Mouse (Mus musculus) erythroblast, embryonic 14.5 days (primary cell): ENCODE results near the gene Ptprn2. TPM values are rescaled to one million over a fixed set of nuclear protein-coding genes. Genes with fewer than 3 reads are reported as not detected.

ENCODE experiments used
- H3K27me3 ChIP-seq: 2 replicates; pipeline ENCODE4 v1.6.1; 2012; ENCODE audit warnings: inconsistent platforms; ENCODE audit not compliant: control insufficient read depth
- H3K36me3 ChIP-seq: 2 replicates; pipeline ENCODE4 v1.6.1; 2012; ENCODE audit warnings: mild to moderate bottlenecking, inconsistent platforms; ENCODE audit not compliant: control insufficient read depth
- H3K4me1 ChIP-seq: 2 replicates; pipeline ENCODE4 v1.6.1; 2012; ENCODE audit warnings: inconsistent platforms; ENCODE audit not compliant: control insufficient read depth
- H3K4me3 ChIP-seq: replicated peaks from 2 replicates; pipeline ENCODE3; 2012; ENCODE audit warnings: moderate library complexity, mild to moderate bottlenecking, inconsistent platforms
- H3K9me3 ChIP-seq: 2 replicates; pipeline ENCODE4 v1.6.1; 2012; ENCODE audit warnings: low read length, inconsistent platforms, mixed read lengths; ENCODE audit not compliant: control insufficient read depth
- GATA1 ChIP-seq: IDR thresholded peaks from 2 replicates; pipeline ENCODE4 v1.6.1; 2012; ENCODE audit warnings: low read length, inconsistent platforms, mixed read lengths
- TAL1 ChIP-seq: IDR thresholded peaks from 3 replicates; pipeline ENCODE4 v1.6.1; 2012; ENCODE audit warnings: low read length, inconsistent platforms, mixed read lengths
- polyA plus RNA-seq: library from polyadenylated mRNA; stranded (reverse); fragments of >175 nt; gene quantifications from 2 replicates; pipeline ENCODE4 v1.2.3, GENCODE M21; 2012

Ptprn2 gene
- polyA plus RNA-seq, 1 experiment: 0.03 TPM

DNA sequence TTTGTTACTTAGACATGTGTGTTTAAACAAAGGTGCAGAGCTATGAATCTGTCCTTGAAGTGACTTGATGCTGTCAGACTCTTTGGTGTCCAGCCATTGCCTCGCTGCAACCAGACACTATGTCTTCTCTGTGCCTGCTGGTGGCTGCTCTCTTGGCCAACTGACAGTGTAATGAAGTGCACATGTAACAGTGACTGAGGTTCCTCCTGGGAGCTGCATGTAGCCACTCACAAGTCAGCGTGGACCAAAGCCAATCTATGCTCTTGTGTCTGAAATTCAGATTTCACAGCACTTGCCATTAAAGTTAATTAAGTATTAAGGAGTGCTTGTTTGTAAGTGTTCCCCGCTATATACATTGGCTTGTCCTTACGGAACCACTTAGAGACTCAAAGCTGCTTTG lies 537.7 kb downstream of the Ptprn2 start:
- H3K36me3 ChIP-seq: no peaks in the 10 kb centered on the region
- no peaks in the 10 kb centered on the region for H3K27me3 ChIP-seq
- TF ChIP-seq TAL1: no peak
- no peak for TF ChIP-seq GATA1
- no peaks in the 10 kb centered on the region for H3K9me3 ChIP-seq
- H3K4me1 ChIP-seq: no peaks in the 10 kb centered on the region
- no peak overlapping the region for H3K4me3 ChIP-seq

DNA sequence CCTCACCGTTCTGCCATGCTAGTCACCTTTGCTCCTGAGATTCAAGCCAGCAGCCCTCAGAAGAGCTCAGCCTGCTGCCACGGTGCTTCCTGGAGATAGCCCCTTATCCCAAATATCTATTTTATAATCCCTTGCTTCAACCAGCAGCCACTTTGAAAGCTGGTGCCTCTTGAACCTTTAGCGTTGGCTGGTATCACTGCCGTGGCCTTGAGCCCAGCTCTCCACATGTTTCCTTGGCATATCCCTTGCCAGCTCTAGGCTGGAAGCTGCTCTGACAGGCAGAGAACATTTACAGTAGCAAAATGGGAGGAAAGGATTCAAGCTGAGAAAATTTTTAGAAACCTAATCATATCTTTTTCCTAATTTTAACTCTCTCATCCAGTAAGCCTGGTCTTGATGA lies 539.4 kb downstream of the Ptprn2 start:
- Histone ChIP-seq H3K27me3 (no peaks in the 10 kb centered on the region), H3K4me3 (no peak overlapping the region), H3K4me1 (no peaks in the 10 kb centered on the region), H3K36me3 (no peaks in the 10 kb centered on the region), H3K9me3 (no peaks in the 10 kb centered on the region)
- TF ChIP-seq GATA1 (no peak), TAL1 (no peak)

DNA sequence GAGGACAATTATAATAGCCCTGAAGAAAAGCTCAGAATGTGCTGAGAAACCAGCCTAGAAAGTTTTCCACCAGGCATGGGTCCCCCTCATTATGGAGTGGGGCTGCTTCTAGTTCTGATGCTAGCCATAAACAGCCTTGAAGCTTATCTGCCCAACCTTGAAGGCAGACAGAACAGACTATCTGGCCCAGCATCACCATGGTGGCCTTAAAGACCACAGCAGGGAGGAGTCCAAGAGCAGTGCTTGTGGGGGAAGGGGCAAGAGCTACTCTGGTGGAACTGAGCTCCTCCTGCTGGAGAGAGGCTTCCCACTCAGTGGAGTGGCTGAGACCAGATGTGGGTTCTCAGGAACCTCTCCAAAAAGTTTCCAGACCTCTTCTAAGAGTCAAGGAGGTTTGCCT lies 540.2 kb downstream of the Ptprn2 start:
- Histone ChIP-seq H3K4me1 (no peaks in the 10 kb centered on the region), H3K4me3 (no peak overlapping the region), H3K9me3 (no peaks in the 10 kb centered on the region), H3K27me3 (no peaks in the 10 kb centered on the region), H3K36me3 (no peaks in the 10 kb centered on the region)
- TF ChIP-seq TAL1 (no peak), GATA1 (no peak)

DNA sequence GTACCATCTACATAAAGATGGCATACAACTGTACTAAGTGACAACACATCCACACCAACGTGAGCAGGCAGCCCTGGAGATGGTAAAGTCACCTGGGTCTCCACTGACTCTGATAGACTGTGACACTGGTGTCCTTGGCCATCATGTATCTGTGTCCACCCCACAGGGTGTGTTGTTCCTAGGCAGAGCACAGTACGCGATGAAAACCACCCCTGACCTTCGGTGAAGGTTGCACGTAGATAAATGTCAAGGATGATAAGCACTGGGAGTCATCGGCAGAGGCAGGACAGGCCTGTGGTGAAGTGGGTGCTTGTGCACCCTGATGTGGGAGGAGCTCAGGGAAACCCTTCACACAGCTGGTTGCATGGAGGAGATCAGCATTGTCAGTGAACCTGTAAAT lies 541.8 kb downstream of the Ptprn2 start:
- Histone ChIP-seq H3K4me1 (no peaks in the 10 kb centered on the region), H3K36me3 (no peaks in the 10 kb centered on the region), H3K4me3 (no peak overlapping the region), H3K9me3 (no peaks in the 10 kb centered on the region), H3K27me3 (no peaks in the 10 kb centered on the region)
- no peak for TF ChIP-seq TAL1
- no peak for TF ChIP-seq GATA1

DNA sequence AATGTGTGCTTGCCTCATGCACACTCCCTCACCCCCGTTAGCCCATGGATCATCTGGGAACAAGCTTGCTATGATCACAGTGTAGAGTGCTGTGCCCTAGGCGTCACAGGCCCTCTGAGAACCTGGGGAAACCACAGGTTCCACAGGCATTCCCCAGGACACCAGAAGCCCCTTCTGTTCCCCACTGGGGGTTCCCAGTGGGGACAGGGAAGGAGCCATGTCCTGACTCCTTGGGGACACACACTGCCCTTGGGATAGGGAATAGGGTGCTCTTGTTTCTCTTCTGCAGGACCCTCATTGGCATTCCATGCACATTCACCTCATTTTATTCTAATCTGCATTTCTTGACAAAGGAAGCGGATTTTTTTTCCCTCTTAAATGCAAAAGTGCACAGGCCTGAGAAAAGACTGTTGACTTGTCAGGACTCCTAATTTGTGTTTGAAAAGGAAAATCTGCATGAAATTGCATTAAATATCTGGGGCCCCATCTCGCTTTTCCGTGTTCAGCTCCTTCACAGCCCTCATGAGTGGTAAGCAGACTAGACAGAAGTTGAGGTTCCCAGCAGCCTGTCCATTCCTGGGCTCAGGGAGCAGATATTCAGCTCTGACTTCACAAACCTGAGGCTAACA lies 542.9 kb downstream of the Ptprn2 start:
- Histone ChIP-seq H3K9me3 (no peaks in the 10 kb centered on the region), H3K36me3 (no peaks in the 10 kb centered on the region), H3K4me1 (no peaks in the 10 kb centered on the region), H3K27me3 (no peaks in the 10 kb centered on the region), H3K4me3 (no peak overlapping the region)
- no peak for TF ChIP-seq GATA1
- no peak for TF ChIP-seq TAL1

DNA sequence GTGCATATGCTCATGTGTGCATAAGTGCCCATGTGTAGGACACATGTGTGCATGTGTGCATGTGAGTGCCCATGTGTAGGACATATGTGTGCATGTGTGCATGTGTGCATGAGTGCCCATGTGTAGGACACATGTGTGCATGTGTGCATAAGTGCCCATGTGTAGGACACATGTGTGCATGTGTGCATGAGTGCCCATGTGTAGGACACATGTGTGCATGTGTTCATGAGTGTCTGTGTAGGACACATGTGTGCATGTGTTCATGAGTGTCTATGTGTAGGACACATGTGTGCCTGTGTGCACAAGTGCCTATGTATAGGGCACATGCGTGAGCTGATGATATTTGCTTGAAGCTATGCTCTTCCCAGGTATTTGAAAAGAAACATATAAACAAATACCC lies 547.7 kb downstream of the Ptprn2 start:
- no peaks in the 10 kb centered on the region for H3K36me3 ChIP-seq
- H3K4me3 ChIP-seq: no peak overlapping the region
- H3K9me3 ChIP-seq: no peaks in the 10 kb centered on the region
- no peaks in the 10 kb centered on the region for H3K4me1 ChIP-seq
- TF ChIP-seq GATA1: no peak
- TF ChIP-seq TAL1: no peak
- no peaks in the 10 kb centered on the region for H3K27me3 ChIP-seq

DNA sequence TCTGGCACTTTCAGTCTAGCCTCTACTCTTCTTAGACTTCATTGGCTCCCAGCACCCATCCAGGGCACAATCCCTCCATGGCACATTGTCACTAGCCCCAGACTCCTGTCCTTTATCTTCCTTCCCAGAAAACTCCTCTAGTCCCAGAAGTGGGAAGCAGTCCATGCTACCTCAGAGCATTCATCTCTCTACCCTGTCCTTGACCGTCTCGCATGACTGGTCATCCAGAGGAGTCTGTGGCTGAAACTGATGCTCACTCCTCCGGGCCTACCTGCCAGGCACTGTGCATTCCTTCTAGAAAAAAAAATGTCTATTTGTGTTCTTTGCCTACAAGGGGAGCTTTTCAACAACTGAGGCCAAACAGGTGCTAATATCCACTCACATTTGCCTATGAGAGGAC lies 549.0 kb downstream of the Ptprn2 start:
- no peak overlapping the region for H3K4me3 ChIP-seq
- H3K4me1 ChIP-seq: no peaks in the 10 kb centered on the region
- no peaks in the 10 kb centered on the region for H3K9me3 ChIP-seq
- H3K27me3 ChIP-seq: no peaks in the 10 kb centered on the region
- TF ChIP-seq TAL1 (no peak), GATA1 (no peak)
- no peaks in the 10 kb centered on the region for H3K36me3 ChIP-seq

DNA sequence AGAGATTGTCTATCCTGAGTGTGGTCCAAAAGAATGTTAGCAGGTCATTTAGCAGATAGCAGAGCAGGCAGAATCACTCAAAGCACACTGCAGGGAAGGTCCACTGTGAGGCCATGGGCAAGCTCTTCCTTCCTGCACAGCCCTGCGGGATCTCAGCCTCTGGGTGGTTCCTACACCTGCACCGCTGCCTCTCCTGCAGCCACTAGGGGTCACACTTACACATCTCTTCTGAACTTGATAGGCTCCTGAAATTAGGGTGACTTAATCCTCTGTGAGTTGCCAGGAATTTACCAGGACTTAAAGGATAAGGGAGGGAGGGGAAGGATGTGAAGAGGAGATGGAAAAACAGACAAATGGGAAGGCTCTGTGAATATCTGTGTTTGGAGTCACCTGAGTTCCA lies 549.7 kb downstream of the Ptprn2 start:
- Histone ChIP-seq H3K9me3 (no peaks in the 10 kb centered on the region), H3K27me3 (no peaks in the 10 kb centered on the region), H3K4me1 (no peaks in the 10 kb centered on the region), H3K4me3 (no peak overlapping the region), H3K36me3 (no peaks in the 10 kb centered on the region)
- TF ChIP-seq GATA1: no peak
- TF ChIP-seq TAL1: no peak

DNA sequence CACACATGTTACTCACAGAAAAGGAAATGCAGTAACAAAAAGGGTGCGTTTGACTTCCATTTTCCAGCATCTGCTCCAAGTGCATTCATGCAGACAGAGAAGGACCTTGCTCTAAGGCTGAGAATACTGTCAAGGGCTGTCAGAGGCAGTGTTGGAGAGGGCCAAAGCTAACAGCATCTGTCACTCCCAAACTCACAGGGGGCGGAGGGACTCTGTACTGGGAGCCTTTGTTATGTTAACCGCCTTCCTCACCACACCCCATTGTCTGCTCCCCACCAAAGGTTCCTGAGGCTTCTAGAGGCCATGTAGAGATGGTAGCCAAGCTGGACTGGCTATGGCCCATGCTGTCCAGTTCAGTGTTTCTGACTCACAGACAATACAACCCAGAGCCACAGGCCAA lies 553.9 kb downstream of the Ptprn2 start:
- TF ChIP-seq GATA1 (no peak), TAL1 (no peak)
- H3K36me3 ChIP-seq: no peaks in the 10 kb centered on the region
- no peaks in the 10 kb centered on the region for H3K4me1 ChIP-seq
- 0 out of 2 replicates have a peak, but pooled peaks cover 2% of the 10 kb centered on the region for H3K9me3 ChIP-seq
- no peaks in the 10 kb centered on the region for H3K27me3 ChIP-seq
- H3K4me3 ChIP-seq: no peak overlapping the region

DNA sequence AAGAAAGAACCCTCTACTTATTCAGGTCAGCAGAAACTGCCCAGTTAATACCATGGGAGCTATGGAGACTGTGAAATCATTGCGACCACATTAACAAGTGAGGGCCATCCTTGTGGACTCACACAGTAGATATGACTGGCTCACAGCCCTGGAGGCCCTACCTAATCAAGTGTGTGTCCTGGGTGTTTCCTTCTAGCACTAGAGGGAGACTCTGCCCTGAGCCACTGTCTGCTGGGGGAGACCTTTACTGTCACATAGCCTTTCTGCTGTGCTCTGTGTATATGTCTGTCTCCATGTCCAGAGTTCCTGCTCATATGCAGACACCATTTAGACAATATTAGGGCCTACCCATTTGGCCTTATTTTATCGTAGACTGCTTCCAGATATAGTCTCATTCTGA lies 555.9 kb downstream of the Ptprn2 start:
- no peaks in the 10 kb centered on the region for H3K4me1 ChIP-seq
- TF ChIP-seq GATA1: no peak
- no peak for TF ChIP-seq TAL1
- H3K4me3 ChIP-seq: no peak overlapping the region
- no peaks in the 10 kb centered on the region for H3K27me3 ChIP-seq
- H3K36me3 ChIP-seq: no peaks in the 10 kb centered on the region
- H3K9me3 ChIP-seq: 0 out of 2 replicates have a peak, but pooled peaks cover 2% of the 10 kb centered on the region
